Mouse (Mus musculus) erythroblast, embryonic 14.5 days (primary cell): Measurements from ENCODE around the gene C1qtnf3.

Source experiments
- GATA1 ChIP-seq: IDR thresholded peaks from 2 replicates; pipeline ENCODE4 v1.6.1; 2012; ENCODE audit warnings: low read length, inconsistent platforms, mixed read lengths
- TAL1 ChIP-seq: IDR thresholded peaks from 3 replicates; pipeline ENCODE4 v1.6.1; 2012; ENCODE audit warnings: low read length, inconsistent platforms, mixed read lengths

- no peak for TF ChIP-seq TAL1
- no peak for TF ChIP-seq GATA1
Measured at GRCm38 (mm10) chr15:10985756-10986155, 33.6 kb downstream of the C1qtnf3 start.
